Mouse (Mus musculus) limb, embryonic 12.5 days (tissue): Measurements from ENCODE around the gene Dnajc30. TPM values are rescaled to one million over a fixed set of nuclear protein-coding genes. Genes with fewer than 3 reads are reported as not detected.
"Not testable (repeated sequence)": the region's sequence is repeated elsewhere in the genome, so short reads cannot be mapped to it uniquely, and the experiment has no call there.

Experiments
- ATAC-seq: fragments of 200-750 bp; cut with Nextera tagmentation; 2 replicates; pipeline ENCODE4 v1.8.0; 2017; ENCODE audit warnings: low read depth, moderate TSS enrichment; ENCODE audit not compliant: insufficient number of reproducible peaks, insufficient read depth, low FRiP score, low TSS enrichment
- H3K27ac ChIP-seq: fragments of 300-500 bp; sonication (generic); 2 replicates; pipeline ENCODE4 v1.5.1; 2016; ENCODE audit warnings: mild to moderate bottlenecking, moderate library complexity
- H3K27me3 ChIP-seq: fragments of 300-500 bp; sonication (generic); 2 replicates; pipeline ENCODE4 v1.6.1; 2016; ENCODE audit warnings: mild to moderate bottlenecking, moderate library complexity
- H3K36me3 ChIP-seq: fragments of 300-500 bp; sonication (generic); 2 replicates; pipeline ENCODE4 v1.6.1; 2016; ENCODE audit warnings: mild to moderate bottlenecking, moderate library complexity
- H3K4me1 ChIP-seq: fragments of 300-500 bp; sonication (generic); replicated peaks from 2 replicates; pipeline ENCODE4 v1.6.1; 2016
- H3K4me2 ChIP-seq: fragments of 300-500 bp; sonication (generic); 2 replicates; pipeline ENCODE4 v1.6.1; 2016; ENCODE audit warnings: mild to moderate bottlenecking, moderate library complexity
- H3K4me3 ChIP-seq: fragments of 300-500 bp; sonication (generic); replicated peaks from 2 replicates; pipeline ENCODE4 v1.5.1; 2016; ENCODE audit warnings: mild to moderate bottlenecking
- H3K9ac ChIP-seq: fragments of 300-500 bp; sonication (generic); replicated peaks from 2 replicates; pipeline ENCODE4 v1.6.1; 2016; ENCODE audit warnings: mild to moderate bottlenecking, moderate library complexity
- H3K9me3 ChIP-seq: fragments of 300-500 bp; sonication (generic); 2 replicates; pipeline ENCODE4 v1.6.1; 2016; ENCODE audit warnings: mild to moderate bottlenecking, moderate library complexity
- WGBS: fragments of 180-500 bp; shearing (Covaris S2); methylation state at CpG from one replicate; pipeline ENCODE4 v1.1.7; 2016; 5-methylcytosine and 5-hydroxymethylcytosine counted together
- polyA plus RNA-seq: library from polyadenylated mRNA; unstranded; fragments of >200 nt; fragmentation: Nextera tagmentation; extraction: Ambion mirVana; gene quantifications from 2 replicates; pipeline ENCODE4 v1.2.1, GENCODE M21; 2016

Gene Dnajc30
- polyA plus RNA-seq, 1 experiment from 2014 or later = 31.3 TPM

DNA sequence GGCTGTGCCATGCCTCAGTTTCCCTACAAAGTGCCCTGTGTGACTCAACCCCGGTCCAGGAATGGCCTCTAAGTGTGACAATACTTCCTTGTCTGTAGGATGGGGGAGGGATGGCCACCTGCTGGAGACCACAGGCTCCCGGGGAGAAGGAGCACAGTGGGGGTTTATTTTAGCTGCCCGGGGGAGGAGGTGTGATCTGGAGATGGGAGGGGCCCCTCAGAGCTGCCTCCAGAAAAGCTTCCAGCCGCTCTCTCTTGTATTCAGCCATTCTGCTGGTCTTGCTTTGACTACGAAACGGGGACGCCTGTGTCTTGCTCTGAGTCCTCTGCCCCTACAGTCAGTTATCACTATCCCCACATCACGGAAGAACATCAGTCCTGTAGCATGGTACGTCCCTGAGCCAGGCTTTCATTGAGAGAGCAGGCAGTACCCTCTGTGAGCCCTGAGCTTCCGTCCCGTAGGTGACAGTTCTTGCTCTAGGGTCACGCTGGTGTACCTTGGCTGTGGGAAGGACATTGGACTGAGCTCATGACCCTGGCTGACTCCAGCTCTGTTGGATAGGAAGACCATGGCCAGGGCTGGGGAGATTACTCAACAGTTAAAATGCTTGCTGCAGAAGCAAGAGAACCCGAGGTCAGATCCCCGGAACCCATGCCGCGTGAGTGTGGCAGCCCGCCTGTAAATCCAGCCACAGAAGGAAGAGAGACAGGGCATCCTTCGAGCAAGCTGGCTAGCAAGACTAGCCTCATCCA, 28.2 kb upstream of the Dnajc30 start:
- Histone ChIP-seq H3K4me3 (no peak overlapping the region), H3K36me3 (peaks cover 31% of the 10 kb centered on the region), H3K4me1 (peaks cover 13% of the 10 kb centered on the region; the same call in 1 of the 2 replicates), H3K9me3 (peaks cover 7% of the 10 kb centered on the region; the same call in 1 of the 2 replicates), H3K27ac (no peak overlapping the region), H3K9ac (0 out of 2 replicates have a peak overlapping the region, but pooled peaks have one; percentile 5), H3K27me3 (no peaks in the 10 kb centered on the region), H3K4me2 (no peak overlapping the region)
- no peak for ATAC-seq
- WGBS = 62% methylated on average over 18 of the region's 18 CpGs

DNA sequence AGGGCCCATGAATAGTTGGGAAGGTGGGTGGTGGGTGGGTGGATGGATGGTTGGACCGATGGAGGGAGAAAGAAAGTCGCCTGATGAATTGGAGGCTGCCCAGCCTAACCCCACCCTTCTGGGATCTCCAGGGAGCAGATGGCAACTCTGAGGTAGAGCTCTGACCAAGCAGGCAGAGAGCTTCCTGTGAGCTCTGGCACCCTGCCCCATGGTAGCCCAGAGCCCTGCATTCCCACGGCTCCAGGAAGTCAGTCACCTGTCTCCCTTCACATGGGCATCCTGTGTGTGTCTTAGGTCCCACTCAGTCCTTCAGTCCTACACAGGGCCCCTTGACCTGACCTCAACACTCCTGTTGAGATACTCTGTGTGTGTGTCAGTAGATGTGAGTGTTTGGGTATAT, 26.1 kb upstream of the Dnajc30 start:
- Histone ChIP-seq H3K36me3 (peaks cover 36% of the 10 kb centered on the region), H3K27ac (no peak overlapping the region), H3K4me2 (no peak overlapping the region), H3K4me3 (no peak overlapping the region), H3K27me3 (no peaks in the 10 kb centered on the region; the same call in 1 of the 2 replicates), H3K9ac (no peak overlapping the region), H3K4me1 (peaks cover 13% of the 10 kb centered on the region; the same call in 1 of the 2 replicates), H3K9me3 (peaks cover 7% of the 10 kb centered on the region; the same call in 1 of the 2 replicates)
- 98% methylated on average over 3 of the region's 3 CpGs for WGBS
- ATAC-seq = no peak

DNA sequence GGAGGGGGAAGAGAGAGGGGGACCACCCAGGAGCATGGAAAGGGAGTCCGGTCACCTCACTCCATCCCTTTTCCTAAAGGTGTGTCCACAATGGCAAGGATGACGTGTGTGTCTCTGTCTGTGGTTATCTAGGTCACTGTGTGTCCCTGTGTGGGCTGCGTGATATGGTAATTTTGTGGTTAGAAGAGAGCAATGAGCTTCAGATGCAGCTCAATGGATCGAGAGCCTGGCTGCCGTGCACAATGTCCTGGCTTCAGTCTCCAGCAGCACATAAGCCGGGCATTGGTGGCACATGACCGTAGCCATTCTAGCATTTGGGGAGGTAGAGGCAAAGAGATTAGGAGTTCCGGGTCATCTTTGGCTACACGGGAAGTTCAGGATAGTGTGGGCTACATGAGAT, 24.5 kb upstream of the Dnajc30 start:
- 86% methylated on average over 9 of the region's 9 CpGs for WGBS

GRCm38 (mm10) chr5:135040059-135040458, 23.9 kb upstream of the Dnajc30 start:
- 68% methylated on average over 6 of the region's 6 CpGs for WGBS
- Histone ChIP-seq H3K36me3 (peaks cover 50% of the 10 kb centered on the region), H3K27ac (no peak overlapping the region)

More for the DNA sequence above, 24.5 kb upstream of the Dnajc30 start:
- Histone ChIP-seq H3K4me1 (peaks cover 13% of the 10 kb centered on the region; the same call in 1 of the 2 replicates), H3K9ac (no peak overlapping the region), H3K9me3 (peaks cover 3% of the 10 kb centered on the region; the same call in 1 of the 2 replicates), H3K36me3 (peaks cover 45% of the 10 kb centered on the region), H3K27ac (no peak overlapping the region), H3K4me2 (no peak overlapping the region), H3K4me3 (no peak overlapping the region), H3K27me3 (no peaks in the 10 kb centered on the region; the same call in 1 of the 2 replicates)
- no peak for ATAC-seq

DNA sequence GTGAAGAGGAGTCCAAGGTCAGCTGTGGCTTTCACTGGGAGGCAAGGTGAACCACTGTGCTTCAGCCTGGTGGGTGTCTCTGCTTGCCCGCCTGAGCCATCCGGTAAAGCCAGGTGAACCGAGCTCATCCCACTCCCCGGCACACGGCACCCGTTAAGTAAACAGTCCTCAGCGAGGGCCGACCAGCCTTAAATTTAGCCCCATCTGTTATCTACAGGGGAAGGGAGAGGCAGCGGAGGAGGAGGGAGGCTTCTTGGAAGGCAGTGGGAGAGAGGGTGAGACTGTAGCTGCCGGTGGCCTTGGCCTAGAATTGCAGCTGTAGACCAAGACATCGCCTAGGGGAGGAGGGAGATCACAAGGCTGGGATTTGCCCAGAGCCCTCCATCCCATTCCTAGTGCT, 23.2 kb upstream of the Dnajc30 start:
- 0 out of 2 replicates have a peak overlapping the region, but pooled peaks have one; percentile 25 for H3K27ac ChIP-seq

More at GRCm38 (mm10) chr5:135040059-135040458, 23.9 kb upstream of the Dnajc30 start:
- Histone ChIP-seq H3K4me3 (no peak overlapping the region), H3K9me3 (no peaks in the 10 kb centered on the region), H3K9ac (0 out of 2 replicates have a peak overlapping the region, but pooled peaks have one; percentile 23), H3K4me1 (peaks cover 13% of the 10 kb centered on the region; the same call in 1 of the 2 replicates), H3K27me3 (no peaks in the 10 kb centered on the region; the same call in 1 of the 2 replicates), H3K4me2 (no peak overlapping the region)
- no peak for ATAC-seq

GRCm38 (mm10) chr5:135042105-135042788, 21.8 kb upstream of the Dnajc30 start:
- peak overlapping the region; percentile 8; the same call in 1 of the 2 replicates for H3K4me2 ChIP-seq
- H3K4me1 ChIP-seq = no peaks in the 10 kb centered on the region
- WGBS = 28% methylated on average over 21 of the region's 21 CpGs
- no peaks in the 10 kb centered on the region for H3K9me3 ChIP-seq
- ATAC-seq = no peak
- no peak overlapping the region for H3K9ac ChIP-seq
- H3K36me3 ChIP-seq = peaks cover 57% of the 10 kb centered on the region
- no peak overlapping the region for H3K27ac ChIP-seq
- H3K4me3 ChIP-seq = no peak overlapping the region
- H3K27me3 ChIP-seq = no peaks in the 10 kb centered on the region; the same call in 1 of the 2 replicates

More for the DNA sequence above, 23.2 kb upstream of the Dnajc30 start:
- no peak overlapping the region for H3K4me3 ChIP-seq
- peaks cover 57% of the 10 kb centered on the region for H3K36me3 ChIP-seq
- H3K27me3 ChIP-seq = no peaks in the 10 kb centered on the region; the same call in 1 of the 2 replicates
- no peaks in the 10 kb centered on the region for H3K9me3 ChIP-seq
- no peak overlapping the region for H3K9ac ChIP-seq
- H3K4me2 ChIP-seq = no peak overlapping the region
- H3K4me1 ChIP-seq = peaks cover 8% of the 10 kb centered on the region; the same call in 1 of the 2 replicates
- WGBS = 75% methylated on average over 11 of the region's 11 CpGs
- ATAC-seq = no peak

GRCm38 (mm10) chr5:135044575-135044974, 19.4 kb upstream of the Dnajc30 start:
- no peak overlapping the region for H3K4me2 ChIP-seq
- H3K9me3 ChIP-seq = no peaks in the 10 kb centered on the region
- 97% methylated on average over 3 of the region's 3 CpGs for WGBS
- ATAC-seq = no peak
- no peak overlapping the region for H3K9ac ChIP-seq
- H3K36me3 ChIP-seq = peaks cover 55% of the 10 kb centered on the region
- H3K4me3 ChIP-seq = no peak overlapping the region
- H3K4me1 ChIP-seq = no peaks in the 10 kb centered on the region
- H3K27me3 ChIP-seq = no peaks in the 10 kb centered on the region; the same call in 1 of the 2 replicates
- no peak overlapping the region for H3K27ac ChIP-seq

GRCm38 (mm10) chr5:135048539-135048938, 15.5 kb upstream of the Dnajc30 start:
- H3K27me3 ChIP-seq = no peaks in the 10 kb centered on the region

GRCm38 (mm10) chr5:135049268-135049667, 14.7 kb upstream of the Dnajc30 start:
- H3K4me3 ChIP-seq, H3K9ac ChIP-seq, H3K9me3 ChIP-seq, H3K27me3 ChIP-seq, ATAC-seq, H3K4me1 ChIP-seq, H3K27ac ChIP-seq, H3K4me2 ChIP-seq: not testable (repeated sequence)
- H3K36me3 ChIP-seq = peaks cover 71% of the 10 kb centered on the region
- WGBS = 86% methylated on average over 6 of the region's 6 CpGs

More at GRCm38 (mm10) chr5:135048539-135048938, 15.5 kb upstream of the Dnajc30 start:
- Histone ChIP-seq H3K9me3 (no peaks in the 10 kb centered on the region), H3K4me1 (no peaks in the 10 kb centered on the region), H3K36me3 (peaks cover 67% of the 10 kb centered on the region), H3K4me3 (no peak overlapping the region), H3K9ac (no peak overlapping the region), H3K27ac (no peak overlapping the region), H3K4me2 (no peak overlapping the region)
- WGBS = 89% methylated on average over 5 of the region's 5 CpGs
- ATAC-seq = no peak

GRCm38 (mm10) chr5:135053356-135053755, 10.6 kb upstream of the Dnajc30 start:
- H3K27me3 ChIP-seq = no peaks in the 10 kb centered on the region
- no peaks in the 10 kb centered on the region for H3K4me1 ChIP-seq
- no peak overlapping the region for H3K27ac ChIP-seq
- peaks cover 83% of the 10 kb centered on the region for H3K36me3 ChIP-seq
- H3K4me3 ChIP-seq = no peak overlapping the region
- H3K9ac ChIP-seq = no peak overlapping the region
- H3K9me3 ChIP-seq = no peaks in the 10 kb centered on the region
- 89% methylated on average over 12 of the region's 12 CpGs for WGBS
- ATAC-seq = no peak
- H3K4me2 ChIP-seq = no peak overlapping the region

- peaks cover 62% of the 10 kb centered on the region for H3K36me3 ChIP-seq
- H3K27ac ChIP-seq = no peak overlapping the region
- peaks cover 17% of the 10 kb centered on the region for H3K4me1 ChIP-seq
- peaks cover 4% of the 10 kb centered on the region; the same call in 1 of the 2 replicates for H3K9me3 ChIP-seq
- under 1% methylated on average over 40 of the region's 40 CpGs for WGBS
- H3K9ac ChIP-seq = peak overlapping the region; percentile 90
- peak; percentile 66 for ATAC-seq
- H3K27me3 ChIP-seq = no peaks in the 10 kb centered on the region
- H3K4me3 ChIP-seq = peak overlapping the region; percentile 92
- peak overlapping the region; percentile 93 for H3K4me2 ChIP-seq
Observed at GRCm38 (mm10) chr5:135064382-135064766, 372 bp downstream of the Dnajc30 start.
